Mouse (Mus musculus): ENCODE measurements at regions not wholly inside any gene's neighbourhood (a gene's known extent, or its start where the extent isn't known, plus 50 kb on each side); places are given as distances from the start of the nearest gene placed in this dataset.
"Not testable (repeated sequence)": the region's sequence is repeated elsewhere in the genome, so short reads cannot be mapped to it uniquely, and the experiment has no call there.

- Histone ChIP-seq H3K9me3 (replicated peaks) (no peaks in the 10 kb centered on the region), H3K9ac (no peak overlapping the region), H3K36me3 (ENCODE audit: poor library complexity, severe bottlenecking) (no peaks in the 10 kb centered on the region), H3K4me1 (no peaks in the 10 kb centered on the region), H3K27ac (no peak overlapping the region), H3K4me2 (no peak overlapping the region), H3K27me3 (no peaks in the 10 kb centered on the region), H3K4me3 (no peak overlapping the region)
- WGBS = 2% methylated on average over 2 of the region's 2 CpGs
- no peak for ATAC-seq
Observed at GRCm38 (mm10) chr10:46733760-46734265, 1156.2 kb downstream of the Hace1 start.

- no peak overlapping the region for H3K4me2 ChIP-seq
Observed at GRCm38 (mm10) chr10:46741098-46741497, 1163.5 kb downstream of the Hace1 start.

GRCm38 (mm10) chr10:46742131-46742530 lies 1164.5 kb downstream of the Hace1 start:
- Histone ChIP-seq H3K27me3 (no peaks in the 10 kb centered on the region), H3K27ac (no peak overlapping the region), H3K4me1 (no peaks in the 10 kb centered on the region), H3K4me3 (no peak overlapping the region), H3K9me3 (replicated peaks) (no peaks in the 10 kb centered on the region), H3K4me2 (no peak overlapping the region), H3K9ac (no peak overlapping the region), H3K36me3 (ENCODE audit: poor library complexity, severe bottlenecking) (no peaks in the 10 kb centered on the region)
- 89% methylated on average over 3 of the region's 3 CpGs for WGBS
- ATAC-seq = no peak

More at GRCm38 (mm10) chr10:46741098-46741497, 1163.5 kb downstream of the Hace1 start:
- no peak overlapping the region for H3K27ac ChIP-seq
- no peak overlapping the region for H3K9ac ChIP-seq
- ATAC-seq = no peak
- H3K4me1 ChIP-seq = no peaks in the 10 kb centered on the region
- H3K36me3 ChIP-seq (ENCODE audit: poor library complexity, severe bottlenecking) = no peaks in the 10 kb centered on the region
- no peaks in the 10 kb centered on the region for H3K27me3 ChIP-seq
- WGBS = 71% methylated on average over 3 of the region's 3 CpGs
- H3K9me3 ChIP-seq (replicated peaks) = no peaks in the 10 kb centered on the region
- H3K4me3 ChIP-seq = no peak overlapping the region

GRCm38 (mm10) chr10:46760923-46761322 lies 1183.3 kb downstream of the Hace1 start:
- Histone ChIP-seq H3K4me3 (no peak overlapping the region), H3K4me2 (no peak overlapping the region), H3K27me3 (no peaks in the 10 kb centered on the region), H3K4me1 (no peaks in the 10 kb centered on the region), H3K36me3 (ENCODE audit: poor library complexity, severe bottlenecking) (no peaks in the 10 kb centered on the region), H3K27ac (no peak overlapping the region), H3K9ac (no peak overlapping the region), H3K9me3 (replicated peaks) (no peaks in the 10 kb centered on the region)
- ATAC-seq = no peak
- 90% methylated on average over 1 of the region's 1 CpGs for WGBS

- Histone ChIP-seq H3K9ac (no peak overlapping the region), H3K27ac (no peak overlapping the region), H3K27me3 (no peaks in the 10 kb centered on the region), H3K4me2 (no peak overlapping the region), H3K9me3 (replicated peaks) (no peaks in the 10 kb centered on the region), H3K4me3 (no peak overlapping the region), H3K36me3 (ENCODE audit: poor library complexity, severe bottlenecking) (no peaks in the 10 kb centered on the region), H3K4me1 (no peaks in the 10 kb centered on the region)
- ATAC-seq = no peak
- 51% methylated on average over 2 of the region's 2 CpGs for WGBS
Observed at GRCm38 (mm10) chr10:46778729-46779128, 1201.1 kb downstream of the Hace1 start.

- 93% methylated on average over 7 of the region's 7 CpGs for WGBS
- H3K4me2 ChIP-seq; H3K27ac ChIP-seq; H3K9ac ChIP-seq; H3K27me3 ChIP-seq; H3K4me1 ChIP-seq; ATAC-seq; H3K36me3 ChIP-seq (ENCODE audit: poor library complexity, severe bottlenecking); H3K9me3 ChIP-seq (replicated peaks); H3K4me3 ChIP-seq: not testable (repeated sequence)
Observed at GRCm38 (mm10) chr10:46785723-46786122, 1208.1 kb downstream of the Hace1 start.

- Histone ChIP-seq H3K27ac (no peak overlapping the region), H3K9ac (no peak overlapping the region), H3K36me3 (ENCODE audit: poor library complexity, severe bottlenecking) (no peaks in the 10 kb centered on the region), H3K9me3 (replicated peaks) (no peaks in the 10 kb centered on the region), H3K27me3 (no peaks in the 10 kb centered on the region), H3K4me2 (no peak overlapping the region), H3K4me3 (no peak overlapping the region), H3K4me1 (no peaks in the 10 kb centered on the region)
- WGBS = 80% methylated on average over 1 of the region's 1 CpGs
- no peak for ATAC-seq
Observed at GRCm38 (mm10) chr10:46814271-46814670, 1236.6 kb downstream of the Hace1 start.

- no peaks in the 10 kb centered on the region for H3K4me1 ChIP-seq
- no peak overlapping the region for H3K9ac ChIP-seq
- 75% methylated on average over 2 of the region's 2 CpGs for WGBS
- ATAC-seq = no peak
- no peak overlapping the region for H3K4me2 ChIP-seq
- H3K27me3 ChIP-seq = no peaks in the 10 kb centered on the region
- H3K4me3 ChIP-seq = no peak overlapping the region
- no peak overlapping the region for H3K27ac ChIP-seq
- no peaks in the 10 kb centered on the region for H3K9me3 ChIP-seq (replicated peaks)
- no peaks in the 10 kb centered on the region for H3K36me3 ChIP-seq (ENCODE audit: poor library complexity, severe bottlenecking)
Observed at GRCm38 (mm10) chr10:46819133-46819532, 1241.5 kb downstream of the Hace1 start.

GRCm38 (mm10) chr10:46819965-46820364 lies 1242.3 kb downstream of the Hace1 start:
- no peak for ATAC-seq
- H3K4me1 ChIP-seq = no peaks in the 10 kb centered on the region
- WGBS = 86% methylated on average over 1 of the region's 1 CpGs
- no peaks in the 10 kb centered on the region for H3K27me3 ChIP-seq
- H3K9ac ChIP-seq = no peak overlapping the region
- H3K36me3 ChIP-seq (ENCODE audit: poor library complexity, severe bottlenecking) = no peaks in the 10 kb centered on the region
- no peak overlapping the region for H3K27ac ChIP-seq
- H3K4me2 ChIP-seq = no peak overlapping the region
- no peak overlapping the region for H3K4me3 ChIP-seq
- no peaks in the 10 kb centered on the region for H3K9me3 ChIP-seq (replicated peaks)

- no peaks in the 10 kb centered on the region for H3K27me3 ChIP-seq
- no peak overlapping the region for H3K27ac ChIP-seq
Observed at GRCm38 (mm10) chr10:46823837-46824236, 1246.2 kb downstream of the Hace1 start.

GRCm38 (mm10) chr10:46826012-46826411 lies 1248.4 kb downstream of the Hace1 start:
- ATAC-seq = 0 out of 2 replicates have a peak, but pooled peaks have one; percentile 31
- 11% methylated on average over 3 of the region's 3 CpGs for WGBS
- Histone ChIP-seq H3K27me3 (no peaks in the 10 kb centered on the region), H3K4me1 (peaks cover 13% of the 10 kb centered on the region), H3K9ac (no peak overlapping the region), H3K4me3 (no peak overlapping the region), H3K4me2 (no peak overlapping the region), H3K36me3 (ENCODE audit: poor library complexity, severe bottlenecking) (no peaks in the 10 kb centered on the region), H3K9me3 (replicated peaks) (no peaks in the 10 kb centered on the region), H3K27ac (peak overlapping the region; percentile 51; the same call in 1 of the 2 replicates)

More at GRCm38 (mm10) chr10:46823837-46824236, 1246.2 kb downstream of the Hace1 start:
- WGBS = 42% methylated on average over 1 of the region's 1 CpGs
- Histone ChIP-seq H3K4me2 (no peak overlapping the region), H3K36me3 (ENCODE audit: poor library complexity, severe bottlenecking) (no peaks in the 10 kb centered on the region), H3K9ac (no peak overlapping the region), H3K9me3 (replicated peaks) (no peaks in the 10 kb centered on the region), H3K4me1 (peaks cover 13% of the 10 kb centered on the region), H3K4me3 (no peak overlapping the region)
- no peak for ATAC-seq

- Histone ChIP-seq H3K36me3 (ENCODE audit: poor library complexity, severe bottlenecking) (no peaks in the 10 kb centered on the region), H3K27ac (peak overlapping the region; percentile 65), H3K4me1 (peaks cover 13% of the 10 kb centered on the region), H3K27me3 (no peaks in the 10 kb centered on the region), H3K4me3 (no peak overlapping the region), H3K9me3 (replicated peaks) (no peaks in the 10 kb centered on the region), H3K9ac (no peak overlapping the region), H3K4me2 (no peak overlapping the region)
- peak; percentile 85 for ATAC-seq
- 21% methylated on average over 1 of the region's 1 CpGs for WGBS
Observed at GRCm38 (mm10) chr10:46826639-46827038, 1249.0 kb downstream of the Hace1 start.

- peak overlapping the region; percentile 69 for H3K27ac ChIP-seq
- no peak overlapping the region for H3K9ac ChIP-seq
- H3K9me3 ChIP-seq (replicated peaks) = no peaks in the 10 kb centered on the region
- H3K27me3 ChIP-seq = no peaks in the 10 kb centered on the region
- no peak overlapping the region for H3K4me3 ChIP-seq
- ATAC-seq = peak; percentile 64
- WGBS = 14% methylated on average over 1 of the region's 1 CpGs
- H3K4me2 ChIP-seq = no peak overlapping the region
- no peaks in the 10 kb centered on the region for H3K36me3 ChIP-seq (ENCODE audit: poor library complexity, severe bottlenecking)
- peaks cover 13% of the 10 kb centered on the region for H3K4me1 ChIP-seq
Observed at GRCm38 (mm10) chr10:46827109-46827812, 1249.6 kb downstream of the Hace1 start.
